ENCODE assay signal across 8 mouse cellular contexts in genomic region chr9:45677952-45678663, GRCm38 (mm10).
DNase-seq lines count a peak whose midpoint lies in the region; ATAC-seq and TF ChIP-seq lines count a peak whose summit lies in the region.

No protein-coding gene starts in this region.

- H3K9ac ChIP-seq in heart, embryonic 12.5 days, result no peak overlapping the region
- H3K9ac ChIP-seq in forebrain, embryonic 16.5 days (replicated peaks; ENCODE audit: low read depth, low read length), result no peak overlapping the region
- H3K9ac ChIP-seq in midbrain, embryonic 13.5 days (replicated peaks), result no peak overlapping the region

- H3K4me3 ChIP-seq in heart, embryonic 10.5 days, result no peak overlapping the region
- H3K4me3 ChIP-seq in heart, embryonic 12.5 days, result no peak overlapping the region
- H3K4me3 ChIP-seq in bone marrow macrophage, adult 2 months (ENCODE audit: insufficient read depth, low read length), result no peak overlapping the region
- no peak overlapping the region for H3K4me3 ChIP-seq in forebrain, embryonic 16.5 days (replicated peaks; ENCODE audit: low read length)
- H3K4me3 ChIP-seq in midbrain, embryonic 13.5 days (replicated peaks), result no peak overlapping the region

- no peak for TF ChIP-seq CTCF in bone marrow macrophage, adult 2 months (IDR thresholded peaks at IDR 0.05; ENCODE audit: low read depth, low read length)

- WGBS in heart, embryonic 10.5 days, result 75% methylated on average over 8 of the region's 8 CpGs
- WGBS in heart, embryonic 12.5 days, result 65% methylated on average over 8 of the region's 8 CpGs
- 36% methylated on average over 8 of the region's 8 CpGs for WGBS in forebrain, embryonic 16.5 days
- 53% methylated on average over 8 of the region's 8 CpGs for WGBS in midbrain, embryonic 13.5 days

- no peaks in the 10 kb centered on the region for H3K9me3 ChIP-seq in heart, embryonic 10.5 days
- no peaks in the 10 kb centered on the region for H3K9me3 ChIP-seq in heart, embryonic 12.5 days (replicated peaks)
- H3K9me3 ChIP-seq in forebrain, embryonic 16.5 days (ENCODE audit: control insufficient read depth, low read length), result no peaks in the 10 kb centered on the region
- H3K9me3 ChIP-seq in midbrain, embryonic 13.5 days, result no peaks in the 10 kb centered on the region

- no peak overlapping the region for H3K4me2 ChIP-seq in heart, embryonic 12.5 days
- no peak overlapping the region for H3K4me2 ChIP-seq in forebrain, embryonic 16.5 days (ENCODE audit: low read length)
- no peak overlapping the region for H3K4me2 ChIP-seq in midbrain, embryonic 13.5 days (replicated peaks)

- no peak for DNase-seq in heart, embryonic 10.5 days (ENCODE audit: low spot score)
- no peak for DNase-seq in right cerebral cortex, postnatal 4 days

- peaks cover 76% of the 10 kb centered on the region for H3K27me3 ChIP-seq in heart, embryonic 10.5 days (ENCODE audit: insufficient read depth, poor library complexity, severe bottlenecking)
- peaks cover 39% of the 10 kb centered on the region for H3K27me3 ChIP-seq in heart, embryonic 12.5 days (replicated peaks)
- H3K27me3 ChIP-seq in forebrain, embryonic 16.5 days (replicated peaks; ENCODE audit: control insufficient read depth, insufficient read depth, low read length), result no peaks in the 10 kb centered on the region
- no peaks in the 10 kb centered on the region for H3K27me3 ChIP-seq in midbrain, embryonic 13.5 days

- H3K27ac ChIP-seq in heart, embryonic 10.5 days, result 0 out of 2 replicates have a peak overlapping the region, but pooled peaks have one; percentile 36
- H3K27ac ChIP-seq in heart, embryonic 12.5 days (ENCODE audit: poor library complexity, severe bottlenecking), result no peak overlapping the region
- H3K27ac ChIP-seq in bone marrow macrophage, adult 2 months (ENCODE audit: insufficient read depth, low read depth, low read length), result peak overlapping the region; percentile 23
- peak overlapping the region; percentile 93 for H3K27ac ChIP-seq in forebrain, embryonic 16.5 days (ENCODE audit: low read length)
- H3K27ac ChIP-seq in midbrain, embryonic 13.5 days, result peak overlapping the region; percentile 93

- H3K4me1 ChIP-seq in heart, embryonic 10.5 days, result peaks cover 10% of the 10 kb centered on the region
- peaks cover 10% of the 10 kb centered on the region for H3K4me1 ChIP-seq in heart, embryonic 12.5 days (replicated peaks)
- peaks cover 13% of the 10 kb centered on the region for H3K4me1 ChIP-seq in bone marrow macrophage, adult 2 months (ENCODE audit: control insufficient read depth, insufficient read depth, low read length)
- H3K4me1 ChIP-seq in forebrain, embryonic 16.5 days (replicated peaks; ENCODE audit: control insufficient read depth, insufficient read depth, low read length), result peaks cover 43% of the 10 kb centered on the region
- peaks cover 66% of the 10 kb centered on the region for H3K4me1 ChIP-seq in midbrain, embryonic 13.5 days (replicated peaks)

- no peak for ATAC-seq in heart, embryonic 12.5 days (ENCODE audit: insufficient number of reproducible peaks, low FRiP score)
- no peak for ATAC-seq in forebrain, embryonic 16.5 days
- no peak for ATAC-seq in midbrain, embryonic 13.5 days
- ATAC-seq in monocyte, adult 5-6 weeks (replicated peaks; ENCODE audit: insufficient number of reproducible peaks, low FRiP score, low TSS enrichment, poor library complexity, severe bottlenecking), result no peak
- no peak for ATAC-seq in erythroid progenitor cell, adult 5-6 weeks (replicated peaks; ENCODE audit: low FRiP score, poor library complexity, severe bottlenecking)

- TF ChIP-seq POLR2A in bone marrow macrophage, adult 2 months (IDR thresholded peaks at IDR 0.05; ENCODE audit: borderline replicate concordance, low read depth, low read length), result no peak

- H3K36me3 ChIP-seq in heart, embryonic 10.5 days, result no peaks in the 10 kb centered on the region
- H3K36me3 ChIP-seq in heart, embryonic 12.5 days, result no peaks in the 10 kb centered on the region
- H3K36me3 ChIP-seq in forebrain, embryonic 16.5 days (ENCODE audit: control insufficient read depth, insufficient read depth), result no peaks in the 10 kb centered on the region
- no peaks in the 10 kb centered on the region for H3K36me3 ChIP-seq in midbrain, embryonic 13.5 days
